Mouse (Mus musculus): ENCODE data around the gene Lck. TPM values are rescaled to one million over a fixed set of nuclear protein-coding genes. Genes with fewer than 3 reads are reported as not detected.

The Lck gene
- polyA plus RNA-seq, 1 experiment, result 2.5 TPM

- peak overlapping the region; percentile 92 for H3K4me3 ChIP-seq (ENCODE audit: control insufficient read depth, low read depth, low read length)
- peaks cover 20% of the 10 kb centered on the region for H3K4me1 ChIP-seq (ENCODE audit: control insufficient read depth, insufficient read depth, low read length)
- TF ChIP-seq CTCF (IDR thresholded peaks at IDR 0.05; ENCODE audit: control insufficient read depth, insufficient read depth, insufficient replicate concordance, low read depth, low read length) (no peak), POLR2A (IDR thresholded peaks at IDR 0.05; ENCODE audit: control insufficient read depth, low read depth, low read length) (no peak)
- H3K27me3 ChIP-seq (ENCODE audit: control insufficient read depth, insufficient read depth, low read length), result no peaks in the 10 kb centered on the region
- peak overlapping the region; percentile 93 for H3K27ac ChIP-seq (ENCODE audit: control insufficient read depth, insufficient read depth, low read depth, low read length)
- H3K36me3 ChIP-seq (ENCODE audit: control insufficient read depth, insufficient read depth, low read length), result no peaks in the 10 kb centered on the region; the same call in 1 of the 2 replicates
Observed at GRCm38 (mm10) chr4:129618031-129618430, 44.6 kb upstream of the Lck start.

- H3K36me3 ChIP-seq (ENCODE audit: control insufficient read depth, insufficient read depth, low read length), result no peaks in the 10 kb centered on the region; the same call in 1 of the 2 replicates
- H3K4me3 ChIP-seq (ENCODE audit: control insufficient read depth, low read depth, low read length), result peak overlapping the region; percentile 92
- TF ChIP-seq POLR2A (IDR thresholded peaks at IDR 0.05; ENCODE audit: control insufficient read depth, low read depth, low read length) (no peak), CTCF (IDR thresholded peaks at IDR 0.05; ENCODE audit: control insufficient read depth, insufficient read depth, insufficient replicate concordance, low read depth, low read length) (no peak)
Observed at GRCm38 (mm10) chr4:129617121-129617641, 43.7 kb upstream of the Lck start.

GRCm38 (mm10) chr4:129616631-129617030 lies 43.2 kb upstream of the Lck start:
- no peaks in the 10 kb centered on the region for H3K27me3 ChIP-seq (ENCODE audit: control insufficient read depth, insufficient read depth, low read length)
- no peak overlapping the region for H3K27ac ChIP-seq (ENCODE audit: control insufficient read depth, insufficient read depth, low read depth, low read length)
- H3K36me3 ChIP-seq (ENCODE audit: control insufficient read depth, insufficient read depth, low read length), result no peaks in the 10 kb centered on the region; the same call in 1 of the 2 replicates
- no peak overlapping the region for H3K4me3 ChIP-seq (ENCODE audit: control insufficient read depth, low read depth, low read length)
- TF ChIP-seq POLR2A (IDR thresholded peaks at IDR 0.05; ENCODE audit: control insufficient read depth, low read depth, low read length) (no peak), CTCF (IDR thresholded peaks at IDR 0.05; ENCODE audit: control insufficient read depth, insufficient read depth, insufficient replicate concordance, low read depth, low read length) (no peak)
- peaks cover 17% of the 10 kb centered on the region for H3K4me1 ChIP-seq (ENCODE audit: control insufficient read depth, insufficient read depth, low read length)

More at GRCm38 (mm10) chr4:129617121-129617641, 43.7 kb upstream of the Lck start:
- Histone ChIP-seq H3K27ac (ENCODE audit: control insufficient read depth, insufficient read depth, low read depth, low read length) (no peak overlapping the region), H3K27me3 (ENCODE audit: control insufficient read depth, insufficient read depth, low read length) (no peaks in the 10 kb centered on the region), H3K4me1 (ENCODE audit: control insufficient read depth, insufficient read depth, low read length) (peaks cover 17% of the 10 kb centered on the region)

- H3K4me3 ChIP-seq (ENCODE audit: control insufficient read depth, low read depth, low read length), result no peak overlapping the region
Observed at GRCm38 (mm10) chr4:129615801-129616290, 42.4 kb upstream of the Lck start.

GRCm38 (mm10) chr4:129614093-129614492 lies 40.7 kb upstream of the Lck start, which contains the start of gene Dcdc2b:
Gene Dcdc2b (minus strand): TSS chr4:129614257.
- TF ChIP-seq POLR2A (IDR thresholded peaks at IDR 0.05; ENCODE audit: control insufficient read depth, low read depth, low read length) (no peak), CTCF (IDR thresholded peaks at IDR 0.05; ENCODE audit: control insufficient read depth, insufficient read depth, insufficient replicate concordance, low read depth, low read length) (no peak)

More at GRCm38 (mm10) chr4:129615801-129616290, 42.4 kb upstream of the Lck start:
- Histone ChIP-seq H3K36me3 (ENCODE audit: control insufficient read depth, insufficient read depth, low read length) (no peaks in the 10 kb centered on the region; the same call in 1 of the 2 replicates), H3K27me3 (ENCODE audit: control insufficient read depth, insufficient read depth, low read length) (no peaks in the 10 kb centered on the region), H3K27ac (ENCODE audit: control insufficient read depth, insufficient read depth, low read depth, low read length) (no peak overlapping the region), H3K4me1 (ENCODE audit: control insufficient read depth, insufficient read depth, low read length) (peaks cover 16% of the 10 kb centered on the region)
- TF ChIP-seq CTCF (IDR thresholded peaks at IDR 0.05; ENCODE audit: control insufficient read depth, insufficient read depth, insufficient replicate concordance, low read depth, low read length) (no peak), POLR2A (IDR thresholded peaks at IDR 0.05; ENCODE audit: control insufficient read depth, low read depth, low read length) (no peak)

GRCm38 (mm10) chr4:129610472-129610871 lies 37.0 kb upstream of the Lck start:
- H3K27ac ChIP-seq (ENCODE audit: control insufficient read depth, insufficient read depth, low read depth, low read length), result no peak overlapping the region
- no peaks in the 10 kb centered on the region for H3K4me1 ChIP-seq (ENCODE audit: control insufficient read depth, insufficient read depth, low read length)
- no peaks in the 10 kb centered on the region for H3K27me3 ChIP-seq (ENCODE audit: control insufficient read depth, insufficient read depth, low read length)
- TF ChIP-seq POLR2A (IDR thresholded peaks at IDR 0.05; ENCODE audit: control insufficient read depth, low read depth, low read length) (no peak; the same call in 1 of the 2 replicates), CTCF (IDR thresholded peaks at IDR 0.05; ENCODE audit: control insufficient read depth, insufficient read depth, insufficient replicate concordance, low read depth, low read length) (no peak)
- H3K36me3 ChIP-seq (ENCODE audit: control insufficient read depth, insufficient read depth, low read length), result no peaks in the 10 kb centered on the region; the same call in 1 of the 2 replicates
- no peak overlapping the region for H3K4me3 ChIP-seq (ENCODE audit: control insufficient read depth, low read depth, low read length)

More at GRCm38 (mm10) chr4:129614093-129614492, 40.7 kb upstream of the Lck start, which contains the start of gene Dcdc2b:
- Histone ChIP-seq H3K36me3 (ENCODE audit: control insufficient read depth, insufficient read depth, low read length) (no peaks in the 10 kb centered on the region; the same call in 1 of the 2 replicates), H3K4me3 (ENCODE audit: control insufficient read depth, low read depth, low read length) (no peak within 1 kb of the TSS), H3K4me1 (ENCODE audit: control insufficient read depth, insufficient read depth, low read length) (peaks cover 12% of the 10 kb centered on the region; the same call in 1 of the 2 replicates), H3K27me3 (ENCODE audit: control insufficient read depth, insufficient read depth, low read length) (no peaks in the 10 kb centered on the region), H3K27ac (ENCODE audit: control insufficient read depth, insufficient read depth, low read depth, low read length) (no peak within 1 kb of the TSS)

GRCm38 (mm10) chr4:129610026-129610425 lies 36.6 kb upstream of the Lck start:
- no peak overlapping the region for H3K4me3 ChIP-seq (ENCODE audit: control insufficient read depth, low read depth, low read length)
- H3K4me1 ChIP-seq (ENCODE audit: control insufficient read depth, insufficient read depth, low read length), result no peaks in the 10 kb centered on the region
- TF ChIP-seq POLR2A (IDR thresholded peaks at IDR 0.05; ENCODE audit: control insufficient read depth, low read depth, low read length), result no peak
- TF ChIP-seq CTCF (IDR thresholded peaks at IDR 0.05; ENCODE audit: control insufficient read depth, insufficient read depth, insufficient replicate concordance, low read depth, low read length), result no peak
- no peaks in the 10 kb centered on the region; the same call in 1 of the 2 replicates for H3K36me3 ChIP-seq (ENCODE audit: control insufficient read depth, insufficient read depth, low read length)
- H3K27me3 ChIP-seq (ENCODE audit: control insufficient read depth, insufficient read depth, low read length), result no peaks in the 10 kb centered on the region
- H3K27ac ChIP-seq (ENCODE audit: control insufficient read depth, insufficient read depth, low read depth, low read length), result no peak overlapping the region

Data from testis, adult 2 months (tissue).